Mouse (Mus musculus) liver, embryonic 18 days (tissue): ENCODE measurements around the gene Bcdin3d. TPM values are rescaled to one million over a fixed set of nuclear protein-coding genes. Genes with fewer than 3 reads are reported as not detected.

Experiments used
- polyA plus RNA-seq: library from polyadenylated mRNA; depleted of rRNA; stranded (reverse); fragments of >200 nt; gene quantifications from 2 replicates; pipeline ENCODE4 v1.2.3, GENCODE M21; 2012; rRNA removed

The Bcdin3d gene
- polyA plus RNA-seq, result 2.4 and 2.6 TPM in 2 replicates

GRCm38 (mm10) chr15:99474576-99474926, at the start of gene Bcdin3d:
TSS of gene Bcdin3d (minus strand) at chr15:99474730.

DNA sequence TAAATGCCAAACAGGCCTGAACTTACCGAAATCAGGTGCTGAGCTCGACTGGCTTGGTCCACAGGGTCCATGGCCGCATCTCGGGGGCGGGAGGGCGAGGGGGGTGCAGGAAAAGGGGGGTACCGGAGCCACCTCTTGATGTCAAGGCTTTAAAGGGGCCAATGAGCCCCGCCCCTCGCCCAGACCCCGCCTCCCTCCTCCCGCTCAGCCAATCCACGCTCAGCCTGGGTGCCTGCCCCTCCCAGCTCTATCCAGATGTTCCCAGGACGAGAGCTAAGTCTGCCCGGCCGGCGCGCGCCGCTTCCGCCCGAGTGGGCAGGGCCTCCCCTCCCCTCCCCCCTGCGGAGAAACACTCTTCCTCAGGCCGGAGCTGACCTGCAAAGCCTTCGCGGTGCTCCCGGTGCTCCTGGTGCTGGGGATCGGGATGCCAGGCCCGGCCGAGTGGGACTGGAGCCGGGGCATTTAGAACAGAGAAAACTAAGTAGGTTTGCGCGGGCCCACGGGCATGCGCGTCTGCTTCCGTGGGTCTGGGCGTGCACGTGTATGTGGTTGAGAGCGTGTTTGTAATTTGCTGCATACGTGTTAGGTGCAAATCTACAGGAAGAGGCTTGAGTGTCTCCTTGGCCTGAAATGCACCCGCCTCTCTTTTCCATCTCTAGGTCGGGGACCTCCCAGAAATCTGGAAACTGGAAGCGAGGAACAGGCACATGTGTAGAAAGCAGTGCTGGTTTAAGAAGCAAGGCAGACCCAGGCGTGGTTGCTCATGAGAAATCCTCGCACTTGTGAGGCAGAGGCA, 16.7 kb downstream of the Bcdin3d start, which contains the start of gene Nckap5l:
TSS of gene Nckap5l (minus strand) at position 143 of the 796 bp plus-strand sequence.

Other genes with a start within 250 kb of the Bcdin3d start
- gene Kcnh3, start 249.9 kb downstream of the Bcdin3d start, polyA plus RNA-seq, result 0.17 and 0.20 TPM in 2 replicates
- gene Mcrs1, start 222.8 kb downstream of the Bcdin3d start, polyA plus RNA-seq, result 17.7 and 17.8 TPM in 2 replicates
- gene Prpf40b, start 179.6 kb downstream of the Bcdin3d start, polyA plus RNA-seq, result 14.0 and 19.0 TPM in 2 replicates
- gene Fam186b, start 178.8 kb downstream of the Bcdin3d start, polyA plus RNA-seq, result 0.01 and 0.06 TPM in 2 replicates
- 3.3 and 4.7 TPM in 2 replicates for gene Fmnl3, start 104.2 kb downstream of the Bcdin3d start, polyA plus RNA-seq
- gene Tmbim6, start 81.8 kb downstream of the Bcdin3d start, polyA plus RNA-seq, result 315 and 335 TPM in 2 replicates
- gene Nckap5l, start 17.0 kb downstream of the Bcdin3d start, polyA plus RNA-seq, result 0.52 and 0.78 TPM in 2 replicates
- not detected in 2 replicates for gene Faim2, start 53.4 kb upstream of the Bcdin3d start, polyA plus RNA-seq
- gene Aqp2, start 104.3 kb upstream of the Bcdin3d start, polyA plus RNA-seq, result not detected in 2 replicates
- gene Aqp5, start 116.1 kb upstream of the Bcdin3d start, polyA plus RNA-seq, result not detected in 2 replicates
- gene Aqp6, start 126.7 kb upstream of the Bcdin3d start, polyA plus RNA-seq, result not detected in 2 replicates
- 29.8 and 32.5 TPM in 2 replicates for gene Racgap1, start 176.9 kb upstream of the Bcdin3d start, polyA plus RNA-seq
- 0.08 and 0.11 TPM in 2 replicates for gene Asic1, start 195.6 kb upstream of the Bcdin3d start, polyA plus RNA-seq
- 5.7 and 7.1 TPM in 2 replicates for gene Smarcd1, start 227.4 kb upstream of the Bcdin3d start, polyA plus RNA-seq
- gene Gm17349, start 230.8 kb upstream of the Bcdin3d start, polyA plus RNA-seq, result not detected in 2 replicates
- gene Gpd1, start 242.8 kb upstream of the Bcdin3d start, polyA plus RNA-seq, result 48.8 and 59.5 TPM in 2 replicates